Mouse (Mus musculus) heart, adult 11 months (tissue): Measurements from ENCODE around the gene Nuak1.

ENCODE experiments used
- DNase-seq: peaks from one replicate; pipeline ENCODE4 v3.0.0; 2022

Nuak1 gene

DNA sequence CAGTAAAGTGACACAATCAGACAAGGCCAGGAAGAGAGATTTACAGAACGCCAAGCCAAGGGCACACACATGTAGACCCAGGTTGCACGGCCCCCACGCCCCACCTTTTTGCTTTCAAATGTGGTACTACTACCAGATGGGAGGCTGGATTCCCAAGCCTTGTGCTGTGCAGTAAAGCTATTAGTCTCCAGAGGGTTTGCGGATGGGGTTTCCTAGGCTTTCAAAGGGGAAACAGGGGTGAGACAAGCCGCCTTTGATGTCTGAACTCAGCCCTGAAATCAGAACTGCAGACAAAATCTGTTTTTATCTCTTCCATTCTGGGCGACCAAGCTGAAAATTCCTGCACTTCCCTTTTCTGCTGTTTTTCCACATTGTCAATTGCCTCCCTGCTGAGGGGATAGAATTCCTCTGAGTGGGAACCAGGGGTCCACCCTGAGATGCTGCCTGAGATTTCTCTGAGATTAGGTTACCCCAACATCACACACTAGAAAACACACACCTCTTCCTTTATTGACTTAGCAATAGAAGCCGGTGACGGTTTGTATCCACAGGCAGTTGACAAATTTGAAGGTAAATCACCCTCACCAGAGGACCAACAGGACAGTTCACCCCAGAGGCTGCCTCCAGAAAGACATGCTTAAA, 35.1 kb downstream of the Nuak1 start:
- no peak for DNase-seq

GRCm38 (mm10) chr10:84401907-84402371, 38.5 kb downstream of the Nuak1 start:
- peak; percentile 97 for DNase-seq

- no peak for DNase-seq
These were observed 39.2 kb downstream of the Nuak1 start for GRCm38 (mm10) chr10:84401189-84401588.

DNA sequence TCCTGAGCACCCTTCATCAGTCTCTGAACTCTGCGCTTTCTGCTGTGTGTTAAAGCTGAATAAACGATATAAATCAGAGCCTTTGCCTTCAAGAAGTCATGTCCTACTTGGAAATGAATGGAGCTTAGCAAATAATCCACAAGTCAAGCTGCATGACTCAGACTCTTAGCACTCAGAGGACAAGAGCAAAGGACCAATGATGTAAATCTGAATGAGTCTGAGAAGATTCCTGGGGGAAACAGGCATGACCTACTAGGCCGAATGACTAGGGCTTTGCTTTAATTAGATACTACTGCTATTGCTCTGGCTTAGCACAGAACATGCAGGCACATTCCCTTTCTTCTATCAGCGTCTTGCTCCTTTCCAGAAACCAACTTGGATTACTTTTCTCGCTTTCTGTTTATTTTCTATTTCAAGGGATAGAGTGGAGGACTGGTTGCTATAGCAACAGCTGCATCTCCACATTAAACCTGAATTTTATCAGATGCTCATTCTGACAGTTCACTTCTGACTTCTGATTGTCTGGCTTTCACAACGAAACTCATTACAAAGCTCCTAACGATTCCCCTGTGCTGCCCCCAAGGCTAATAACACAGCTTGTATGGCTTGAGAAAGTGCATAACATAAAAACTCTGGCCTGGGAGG, 40.2 kb downstream of the Nuak1 start:
- no peak for DNase-seq

GRCm38 (mm10) chr10:84397276-84397675, 43.1 kb downstream of the Nuak1 start:
- DNase-seq = peak; percentile 94

- peak; percentile 96 for DNase-seq
These were observed 44.3 kb downstream of the Nuak1 start for GRCm38 (mm10) chr10:84395885-84396659.

- DNase-seq = peak; percentile 90
These were observed 45.1 kb downstream of the Nuak1 start for GRCm38 (mm10) chr10:84395259-84395658.

GRCm38 (mm10) chr10:84393881-84394280, 46.5 kb downstream of the Nuak1 start:
- DNase-seq = no peak

DNA sequence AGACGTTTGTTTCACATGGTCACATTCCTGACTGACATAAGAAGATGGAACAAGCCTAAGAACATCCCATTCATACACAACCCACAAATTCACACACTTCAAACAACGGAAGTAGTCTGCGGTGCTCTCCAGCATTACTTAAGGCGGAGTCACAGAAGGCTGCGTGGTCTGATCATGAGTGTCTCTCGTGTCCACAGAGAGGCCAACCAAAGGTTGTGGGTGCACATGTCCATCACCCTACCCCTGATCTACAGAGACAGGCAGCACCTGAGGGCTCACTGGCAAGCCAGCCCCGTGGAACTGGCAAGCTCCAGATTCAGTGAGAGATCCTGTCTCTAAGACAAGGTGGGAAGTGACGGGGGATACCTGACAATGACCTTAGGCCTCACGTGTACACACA, 47.0 kb downstream of the Nuak1 start:
- DNase-seq = peak; percentile 91

DNA sequence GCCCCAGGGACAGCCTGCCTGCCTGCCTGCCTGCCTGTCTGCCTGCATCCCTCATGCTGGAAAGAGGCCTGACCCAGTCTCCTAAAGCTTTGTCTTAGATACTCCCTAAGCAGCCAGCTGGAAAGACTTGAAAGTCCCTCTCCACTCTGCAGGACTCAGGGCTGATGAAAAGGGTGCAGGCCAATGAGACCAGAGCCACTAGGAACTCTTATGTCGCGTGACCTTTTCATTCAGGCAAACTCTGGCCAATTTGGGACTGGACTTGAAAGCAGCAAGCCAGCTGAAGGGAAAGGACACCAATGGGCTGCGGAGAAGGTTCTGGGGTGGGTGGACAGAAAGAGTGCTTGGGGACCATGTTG, 47.7 kb downstream of the Nuak1 start:
- DNase-seq = peak; percentile 95

GRCm38 (mm10) chr10:84392027-84392722, 48.2 kb downstream of the Nuak1 start:
- no peak for DNase-seq

DNA sequence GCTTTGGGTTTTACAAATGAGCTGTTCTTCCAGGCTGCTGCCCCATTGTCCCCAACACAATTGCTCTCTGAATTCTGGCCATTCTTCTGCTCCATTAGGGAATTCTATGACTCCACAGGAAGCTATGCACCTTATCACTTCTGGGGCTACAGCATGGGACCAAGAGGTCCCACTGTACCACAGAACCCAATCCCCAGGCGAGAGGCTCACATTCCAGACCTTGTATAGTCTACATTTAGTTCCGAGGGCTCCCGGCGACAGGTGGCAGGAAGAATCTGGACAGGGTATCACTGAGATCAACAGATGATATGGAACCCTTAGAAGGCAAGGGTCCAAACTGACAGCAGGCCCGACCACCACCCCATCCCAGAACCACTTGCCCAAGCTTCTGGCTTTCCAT, 50.7 kb downstream of the Nuak1 start:
- DNase-seq = no peak

GRCm38 (mm10) chr10:84388357-84389141, 51.8 kb downstream of the Nuak1 start:
- DNase-seq = peak; percentile 98

DNA sequence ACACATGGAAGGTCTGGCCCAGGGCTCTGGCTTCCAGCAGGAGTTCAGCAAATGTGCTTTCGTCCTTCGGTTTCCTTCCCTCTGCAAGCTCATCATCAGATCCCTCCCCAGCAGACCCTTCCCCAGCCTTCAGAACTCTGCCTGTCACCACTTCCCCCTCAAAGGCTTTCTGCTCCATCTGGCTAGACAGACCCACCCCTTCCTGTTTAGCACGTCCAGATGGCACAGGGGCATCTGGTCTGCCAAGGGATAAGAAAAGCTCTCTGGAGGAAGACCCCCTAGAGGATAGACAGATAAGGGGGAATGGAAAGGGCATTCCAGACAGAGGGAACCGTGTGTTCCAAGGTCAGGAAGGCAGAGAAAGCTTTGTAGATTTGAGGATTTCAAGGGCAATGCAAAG, 53.1 kb downstream of the Nuak1 start:
- peak; percentile 96 for DNase-seq

DNA sequence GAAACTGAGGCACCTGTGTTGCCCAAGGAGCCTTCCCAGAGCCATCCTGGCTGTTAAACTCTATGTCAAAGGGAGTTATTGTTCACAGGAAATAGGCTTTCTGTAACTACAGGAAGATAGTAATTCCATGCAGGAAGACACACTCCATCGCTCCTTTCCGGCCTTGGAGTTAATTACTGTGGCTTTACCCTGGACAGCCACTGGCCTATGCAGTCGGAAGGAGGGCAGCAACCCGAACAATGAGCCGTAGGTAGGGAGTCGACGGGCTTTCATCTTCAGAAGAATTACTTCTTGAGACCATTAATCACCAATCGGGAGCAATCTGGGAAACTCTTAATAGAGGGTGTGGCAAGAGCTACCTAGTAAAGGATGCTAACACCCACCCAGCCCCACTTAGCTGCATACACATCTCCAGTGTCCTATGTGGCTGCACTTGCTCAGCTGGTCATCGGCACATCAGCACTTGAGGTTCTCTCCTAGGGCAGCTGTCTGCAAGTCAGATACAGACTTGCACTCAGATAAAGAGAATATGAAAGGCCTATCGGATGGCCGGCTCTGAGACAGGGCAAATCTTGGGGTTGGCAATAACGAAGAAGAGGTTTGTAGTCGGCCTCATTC, 53.7 kb downstream of the Nuak1 start:
- DNase-seq = peak; percentile 72

DNA sequence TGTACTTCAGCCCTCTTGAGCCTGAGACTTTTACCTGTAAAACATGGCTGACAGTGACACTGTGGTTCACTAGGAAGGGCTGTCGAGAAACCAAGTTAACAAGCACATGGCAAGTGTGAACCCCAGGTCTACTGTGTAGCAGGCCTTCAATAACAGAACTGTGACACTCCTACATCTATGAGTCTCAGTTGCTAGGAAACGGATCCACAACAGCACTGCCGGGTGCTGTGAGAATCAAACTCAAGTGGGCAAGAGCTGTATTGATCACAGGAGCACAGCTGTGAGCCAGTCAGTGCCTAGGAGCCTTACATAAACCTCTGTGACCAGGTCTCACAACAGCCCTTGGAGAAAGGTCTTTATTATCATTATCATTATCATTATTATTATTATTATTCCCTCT, 54.2 kb downstream of the Nuak1 start:
- no peak for DNase-seq

DNA sequence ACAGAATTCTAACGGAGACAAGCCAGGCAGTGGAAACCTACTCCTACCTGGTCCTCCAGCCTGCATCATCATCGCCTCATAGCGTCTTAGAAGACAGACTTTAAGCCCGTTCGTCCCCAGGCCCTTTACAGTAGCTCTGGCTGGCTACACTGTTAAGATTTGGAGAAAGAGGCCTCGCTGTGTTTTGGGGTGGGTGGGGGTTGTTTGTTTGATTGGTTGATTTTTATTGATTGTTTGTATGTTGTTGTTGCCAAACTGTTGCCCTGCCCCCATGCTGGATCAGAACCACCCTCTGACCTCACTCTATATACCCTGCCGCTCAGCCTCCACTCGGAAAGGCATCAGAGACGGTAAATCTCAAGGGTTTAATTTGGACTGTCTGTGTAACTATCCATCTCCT, 55.6 kb downstream of the Nuak1 start:
- peak; percentile 81 for DNase-seq

DNA sequence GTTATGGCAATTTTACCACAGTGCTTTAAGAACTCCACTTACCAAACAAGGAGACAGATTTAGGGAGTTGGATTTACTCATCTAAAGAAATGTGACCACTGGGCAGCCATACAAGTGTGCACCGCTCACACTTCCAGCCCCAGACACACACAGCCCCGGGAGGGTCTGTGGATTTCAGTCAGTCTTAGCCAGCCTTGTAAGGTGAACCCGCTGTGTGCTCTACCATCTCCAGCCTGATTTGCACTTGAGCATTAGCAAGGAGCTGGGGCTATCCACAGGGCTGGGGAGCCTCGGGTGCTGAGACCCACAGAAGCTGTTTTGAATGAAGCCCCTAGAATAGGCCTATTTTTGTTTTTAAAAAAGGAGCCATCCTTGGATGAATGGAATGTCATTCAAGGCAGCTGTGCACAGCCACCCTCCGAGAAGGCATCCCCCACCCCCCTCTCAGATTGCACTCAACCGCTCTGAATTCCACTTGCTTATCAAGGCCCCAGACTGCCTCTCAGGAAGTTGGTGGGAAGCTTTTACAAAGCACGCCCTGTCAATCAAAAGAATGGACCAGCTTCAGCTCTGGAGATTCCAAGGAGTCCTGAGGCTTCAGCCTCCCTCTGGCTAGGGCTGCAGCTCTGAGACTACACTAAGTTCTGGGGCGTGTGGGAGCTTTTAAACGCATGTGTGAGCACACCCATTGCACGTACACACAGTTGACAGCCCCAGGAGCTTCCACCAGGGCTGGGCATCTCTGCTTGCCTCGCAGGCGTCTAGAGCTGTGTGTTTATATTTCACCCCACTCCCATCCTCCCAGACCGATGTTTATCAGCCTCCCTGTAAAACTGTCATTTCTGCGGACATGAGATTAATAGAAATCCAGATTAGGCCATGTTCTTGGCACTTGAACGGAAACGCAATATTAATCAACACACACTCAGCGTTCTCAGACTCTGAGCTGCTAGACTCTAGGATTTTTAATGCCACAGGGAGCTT, 57.2 kb downstream of the Nuak1 start:
- peak; percentile 92 for DNase-seq

DNA sequence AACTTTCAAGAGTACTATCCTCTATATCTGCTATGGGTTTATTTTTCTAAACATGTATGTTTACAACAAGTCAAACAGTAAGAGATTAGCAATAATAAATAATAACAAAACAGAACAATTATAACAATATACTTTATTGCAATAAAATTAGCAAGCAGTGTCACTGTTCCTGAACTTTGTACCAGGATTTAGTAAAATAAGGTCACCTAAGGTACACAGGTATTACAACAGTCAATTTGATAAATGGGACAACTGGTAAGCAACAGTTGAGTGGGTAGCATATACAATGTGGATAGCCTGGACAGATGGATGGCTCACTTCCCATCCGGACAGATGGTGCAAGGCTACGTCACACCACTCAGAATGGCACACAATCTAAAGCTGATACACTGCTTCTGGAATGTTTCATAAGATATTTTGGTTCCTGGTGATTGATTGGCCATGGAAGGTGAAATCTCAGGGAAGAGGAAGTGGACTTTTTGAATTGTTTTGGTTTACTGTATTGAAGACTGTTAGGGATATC, 59.1 kb downstream of the Nuak1 start:
- DNase-seq = peak; percentile 25

DNA sequence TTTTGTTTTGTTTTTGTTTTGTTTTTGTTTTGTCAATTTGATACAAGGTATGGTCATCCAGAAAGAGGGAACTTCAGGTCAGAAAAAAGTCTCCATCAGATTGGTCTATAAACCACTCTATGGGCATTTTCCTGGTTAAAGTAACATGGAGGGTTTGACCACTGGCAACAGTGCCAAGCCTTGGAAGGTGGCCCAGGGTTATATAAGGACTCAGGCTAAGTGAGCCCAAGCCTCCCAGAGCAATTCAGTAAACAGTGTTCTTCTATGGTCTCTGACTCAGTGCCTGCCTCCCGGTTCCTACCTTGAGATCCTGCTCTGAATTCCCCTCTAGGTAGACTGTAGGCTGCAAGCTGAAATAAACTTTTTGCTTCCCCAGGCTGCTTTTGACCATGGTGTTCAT, 61.0 kb downstream of the Nuak1 start:
- DNase-seq = peak; percentile 87

- DNase-seq = peak; percentile 82
These were observed 62.4 kb downstream of the Nuak1 start for GRCm38 (mm10) chr10:84377956-84378355.
